Comparison of ENCODE assay signal across 22 mouse cellular contexts in genomic region chr17:13112504-13113291, GRCm38 (mm10). TPM values are rescaled to one million over a fixed set of nuclear protein-coding genes. Genes with fewer than 3 reads are reported as not detected.
A peak's percentile ranks its signal among the peaks of the same experiment; 100 is the strongest.
DNase-seq lines count a peak whose midpoint lies in the region; ATAC-seq and TF ChIP-seq lines count a peak whose summit lies in the region.
"Not testable (repeated sequence)": the region's sequence is repeated elsewhere in the genome, so short reads cannot be mapped to it uniquely, and the experiment has no call there.
"Had no signal": no experiment of that assay in that cellular context is flagged by ENCODE, and none has a peak within 500 bp of the region (broad histone marks: within the 10 kb centered on the region; RNA-seq: fewer than 3 reads in every experiment).

No protein-coding gene starts in this region.

- not testable (repeated sequence) for H3K9me3 ChIP-seq in forebrain, embryonic 13.5 days (replicated peaks); forebrain, postnatal 0 days (ENCODE audit: low read length); hindbrain, embryonic 13.5 days; hindbrain, postnatal 0 days (ENCODE audit: low read length); midbrain, embryonic 14.5 days (ENCODE audit: control insufficient read depth, low read length); neural tube, embryonic 12.5 days

- H3K9ac ChIP-seq in forebrain, embryonic 13.5 days; forebrain, postnatal 0 days; hindbrain, embryonic 13.5 days; hindbrain, postnatal 0 days (replicated peaks; ENCODE audit: low read length); midbrain, embryonic 14.5 days (replicated peaks; ENCODE audit: low read length); neural tube, embryonic 12.5 days: not testable (repeated sequence)

- not testable (repeated sequence) for H3K36me3 ChIP-seq in forebrain, embryonic 13.5 days (ENCODE audit: poor library complexity, severe bottlenecking); forebrain, postnatal 0 days (ENCODE audit: insufficient read depth); hindbrain, embryonic 13.5 days; hindbrain, postnatal 0 days (ENCODE audit: insufficient read depth, low read length); midbrain, embryonic 14.5 days (ENCODE audit: control insufficient read depth, insufficient read depth, low read length); neural tube, embryonic 12.5 days

- H3K27me3 ChIP-seq in forebrain, embryonic 13.5 days; forebrain, postnatal 0 days (ENCODE audit: insufficient read depth, low read length); hindbrain, embryonic 13.5 days; hindbrain, postnatal 0 days (ENCODE audit: insufficient read depth, low read length); midbrain, embryonic 14.5 days (ENCODE audit: control insufficient read depth, insufficient read depth, low read length); neural tube, embryonic 12.5 days (replicated peaks): not testable (repeated sequence)

- peak; percentile 90 for ATAC-seq in forebrain, embryonic 13.5 days
- peak; percentile 96 for ATAC-seq in forebrain, postnatal 0 days
- ATAC-seq in hindbrain, embryonic 13.5 days (ENCODE audit: low FRiP score) = peak; percentile 80
- ATAC-seq in hindbrain, postnatal 0 days = peak; percentile 79
- peak; percentile 61 for ATAC-seq in midbrain, embryonic 14.5 days (ENCODE audit: low FRiP score, low TSS enrichment)
- peak; percentile 63; the same call in 1 of the 2 replicates for ATAC-seq in neural tube, embryonic 12.5 days (ENCODE audit: low FRiP score, low read depth)

- WGBS in forebrain, embryonic 13.5 days = 57% methylated on average over 3 of the region's 9 CpGs
- 44% methylated on average over 3 of the region's 9 CpGs for WGBS in forebrain, postnatal 0 days
- 43% methylated on average over 3 of the region's 9 CpGs for WGBS in hindbrain, embryonic 13.5 days
- WGBS in hindbrain, postnatal 0 days = 48% methylated on average over 3 of the region's 9 CpGs
- WGBS in midbrain, embryonic 14.5 days = 50% methylated on average over 2 of the region's 9 CpGs
- 61% methylated on average over 3 of the region's 9 CpGs for whole genome bisulfite sequencing in neural tube, embryonic 12.5 days

- H3K27ac ChIP-seq in forebrain, embryonic 13.5 days; forebrain, postnatal 0 days (ENCODE audit: low read depth, low read length); hindbrain, embryonic 13.5 days; hindbrain, postnatal 0 days; midbrain, embryonic 14.5 days (replicated peaks; ENCODE audit: low read depth, low read length); neural tube, embryonic 12.5 days: not testable (repeated sequence)

- not testable (repeated sequence) for H3K4me1 ChIP-seq in forebrain, embryonic 13.5 days; forebrain, postnatal 0 days (ENCODE audit: insufficient read depth); hindbrain, embryonic 13.5 days (replicated peaks); hindbrain, postnatal 0 days (ENCODE audit: insufficient read depth, low read length); midbrain, embryonic 14.5 days (ENCODE audit: control insufficient read depth, insufficient read depth, low read length); neural tube, embryonic 12.5 days

- TF ChIP-seq CTCF in forebrain, postnatal 0 days (IDR thresholded peaks at IDR 0.05; ENCODE audit: low read depth); hindbrain, postnatal 0 days (IDR thresholded peaks at IDR 0.05; ENCODE audit: low read depth): not testable (repeated sequence)

- not testable (repeated sequence) for H3K4me3 ChIP-seq in forebrain, embryonic 13.5 days; forebrain, postnatal 0 days (ENCODE audit: low read depth, low read length); hindbrain, embryonic 13.5 days; hindbrain, postnatal 0 days (ENCODE audit: low read length); midbrain, embryonic 14.5 days (replicated peaks; ENCODE audit: low read depth, low read length); neural tube, embryonic 12.5 days

- H3K4me2 ChIP-seq in forebrain, embryonic 13.5 days; forebrain, postnatal 0 days (ENCODE audit: low read depth); hindbrain, embryonic 13.5 days; hindbrain, postnatal 0 days (ENCODE audit: low read depth, low read length); midbrain, embryonic 14.5 days (ENCODE audit: low read length); neural tube, embryonic 12.5 days (replicated peaks): not testable (repeated sequence)

- DNase-seq in forebrain, postnatal 0 days = peak; percentile 13
- not testable (repeated sequence) for DNase-seq in hindbrain, postnatal 0 days (ENCODE audit: low spot score); midbrain, embryonic 14.5 days
- DNase-seq in right cerebral cortex, postnatal 4 days = peak; percentile 15

RNA-seq across cellular contexts. Expression of gene Unc93a, which starts 18.9 kb away (rescaled TPM):
- polyA plus RNA-seq in forebrain, embryonic 13.5 days (2015; fragmentation: Nextera tagmentation; extraction: Ambion mirVana) = 0.09 TPM in 1 of 2 replicates, not detected in the other
- total RNA-seq in forebrain, postnatal 0 days (2014; rRNA removed) = 0.08 and 0.14 TPM in 2 replicates
- polyA plus RNA-seq in forebrain, postnatal 0 days (2015; fragmentation: Nextera tagmentation; extraction: Ambion mirVana) = 0.11 and 0.22 TPM in 2 replicates
- polyA plus RNA-seq in hindbrain, embryonic 13.5 days (2015; fragmentation: Nextera tagmentation; extraction: Ambion mirVana) = not detected in 2 replicates
- total RNA-seq in hindbrain, postnatal 0 days (2014; rRNA removed) = not detected in 2 replicates
- 0.08 TPM in 1 of 2 replicates, not detected in the other for polyA plus RNA-seq in hindbrain, postnatal 0 days (2015; fragmentation: Nextera tagmentation; extraction: Ambion mirVana)
- not detected in 2 replicates for polyA plus RNA-seq in midbrain, embryonic 14.5 days (2014; fragmentation: Nextera tagmentation; extraction: Ambion mirVana)
- polyA plus RNA-seq in neural tube, embryonic 12.5 days (2016; fragmentation: Nextera tagmentation; extraction: Ambion mirVana) = not detected in 2 replicates
- total RNA-seq: common myeloid progenitor, adult 5-6 weeks; gastrocnemius, adult 18-20 months; gastrocnemius, postnatal 14 days; heart, adult 2 months; heart, postnatal 14 days; hematopoietic stem cell, adult 5-6 weeks; MEL had no signal
- polyA plus RNA-seq: C2C12; embryonic facial prominence, embryonic 11.5 days; embryonic facial prominence, embryonic 15.5 days; erythroblast, embryonic 14.5 days; forebrain, embryonic 10.5 days; heart, embryonic 11.5 days; heart, embryonic 15.5 days; inflammation-experienced regulatory T-cells, adult 6 months had no signal

RNA-seq across cellular contexts. Expression of gene Tcp10b, which starts 51.8 kb away (rescaled TPM):
- 0.14 TPM in 1 of 2 replicates, not detected in the other for polyA plus RNA-seq in forebrain, embryonic 13.5 days (2015; fragmentation: Nextera tagmentation; extraction: Ambion mirVana)
- total RNA-seq in forebrain, postnatal 0 days (2014; rRNA removed) = 0.33 and 1.2 TPM in 2 replicates
- 0.20 and 0.29 TPM in 2 replicates for polyA plus RNA-seq in forebrain, postnatal 0 days (2015; fragmentation: Nextera tagmentation; extraction: Ambion mirVana)
- 0.23 TPM in 1 of 2 replicates, not detected in the other for polyA plus RNA-seq in hindbrain, embryonic 13.5 days (2015; fragmentation: Nextera tagmentation; extraction: Ambion mirVana)
- 0.18 TPM in 1 of 2 replicates, not detected in the other for total RNA-seq in hindbrain, postnatal 0 days (2014; rRNA removed)
- 0.28 and 0.31 TPM in 2 replicates for polyA plus RNA-seq in hindbrain, postnatal 0 days (2015; fragmentation: Nextera tagmentation; extraction: Ambion mirVana)
- polyA plus RNA-seq in midbrain, embryonic 14.5 days (2014; fragmentation: Nextera tagmentation; extraction: Ambion mirVana) = 0.18 and 0.45 TPM in 2 replicates
- polyA plus RNA-seq in neural tube, embryonic 12.5 days (2016; fragmentation: Nextera tagmentation; extraction: Ambion mirVana) = not detected in 2 replicates
- total RNA-seq: heart, adult 2 months; heart, postnatal 14 days; hematopoietic stem cell, adult 5-6 weeks; MEL had no signal
- polyA plus RNA-seq: C2C12; embryonic facial prominence, embryonic 11.5 days; erythroblast, embryonic 14.5 days; forebrain, embryonic 10.5 days; heart, embryonic 11.5 days; inflammation-experienced regulatory T-cells, adult 6 months had no signal
